Mouse (Mus musculus) left cerebral cortex, postnatal 14 days (tissue): Measurements from ENCODE around the gene Gm11172. TPM values are rescaled to one million over a fixed set of nuclear protein-coding genes. Genes with fewer than 3 reads are reported as not detected.

ENCODE experiments used
- DNase-seq, 2 experiments: peaks; one replicate each; pipeline ENCODE4 v3.0.0; 2021 to 2022; ENCODE audit warnings: low spot score in 2 of 2, mixed read lengths in 1 of 2
- intact Hi-C: fragments of 180-260 bp; cut with DNase I; formaldehyde crosslinking; loops from one replicate; pipeline ENCODE4 v1.15.1; 2025
- total RNA-seq, 2 experiments: library from RNA; stranded (reverse); gene quantifications; 2 replicates each; pipeline ENCODE4 v1.2.3; 2021

Gene Gm11172
- total RNA-seq, 2 experiments from 2014 or later: not detected

DNA sequence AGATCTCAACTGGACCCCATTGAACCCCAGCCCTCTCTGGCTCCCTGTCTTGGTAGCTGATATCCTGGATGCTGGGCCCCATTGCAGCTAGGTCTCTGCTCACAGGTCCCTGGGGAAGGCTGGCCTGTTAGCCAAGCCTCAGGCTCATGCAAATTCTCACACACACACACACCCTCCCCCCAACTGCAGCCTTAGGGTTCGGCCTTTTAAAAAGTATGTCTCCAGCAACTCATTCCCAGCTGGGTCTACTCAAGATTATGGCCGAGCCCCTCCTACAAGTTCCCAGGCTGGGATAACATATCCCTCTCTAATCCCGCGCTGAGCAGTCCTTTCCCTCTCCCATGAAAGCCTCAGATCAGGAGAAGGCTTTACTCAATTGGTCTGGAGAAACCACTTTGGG lies 8.7 kb downstream of the Gm11172 start:
- no peak for DNase-seq
- intact Hi-C loops: no loop called here

DNA sequence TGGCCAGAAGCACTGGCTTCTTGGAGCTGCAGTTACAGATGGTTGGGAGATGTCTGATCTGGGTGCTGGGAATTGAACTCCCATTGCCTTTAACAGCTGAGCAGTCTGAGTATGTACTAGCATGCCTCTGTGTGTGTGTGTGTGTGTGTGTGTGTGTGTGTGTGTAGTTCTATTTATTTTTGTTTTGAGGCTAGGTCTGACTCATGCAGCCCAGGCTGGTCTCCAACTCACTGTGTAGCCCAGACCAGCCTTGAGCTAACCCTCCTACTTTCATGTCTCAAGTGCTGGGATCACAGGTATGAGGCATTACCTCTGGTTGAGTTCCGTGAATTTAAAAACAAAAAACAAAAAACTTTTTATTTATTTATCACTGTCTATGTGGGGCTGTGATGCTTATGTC lies 11.8 kb downstream of the Gm11172 start:
- intact Hi-C loops: no loop called here

DNA sequence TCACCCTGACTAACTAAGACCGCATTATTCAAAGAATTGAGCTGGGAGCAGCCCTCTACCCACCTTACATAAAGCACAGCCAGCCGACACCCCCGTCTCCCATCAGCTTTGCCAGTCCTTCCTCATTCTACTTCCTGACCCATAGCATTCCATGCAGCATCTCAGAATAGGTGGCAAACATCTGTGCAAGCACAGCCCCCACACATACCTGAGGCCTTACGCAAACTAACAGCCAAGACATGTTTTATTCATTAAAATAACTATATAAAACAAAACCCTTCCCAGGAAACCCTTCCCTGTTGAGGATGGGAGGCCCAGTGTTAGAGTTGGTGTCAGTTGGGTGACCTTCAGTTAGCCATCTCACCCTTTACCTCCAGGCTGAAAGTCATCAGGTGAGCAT lies 13.1 kb downstream of the Gm11172 start:
- DNase-seq: no peak
- intact Hi-C loops: no loop called here

More for the DNA sequence above, 11.8 kb downstream of the Gm11172 start:
- no peak for DNase-seq

DNA sequence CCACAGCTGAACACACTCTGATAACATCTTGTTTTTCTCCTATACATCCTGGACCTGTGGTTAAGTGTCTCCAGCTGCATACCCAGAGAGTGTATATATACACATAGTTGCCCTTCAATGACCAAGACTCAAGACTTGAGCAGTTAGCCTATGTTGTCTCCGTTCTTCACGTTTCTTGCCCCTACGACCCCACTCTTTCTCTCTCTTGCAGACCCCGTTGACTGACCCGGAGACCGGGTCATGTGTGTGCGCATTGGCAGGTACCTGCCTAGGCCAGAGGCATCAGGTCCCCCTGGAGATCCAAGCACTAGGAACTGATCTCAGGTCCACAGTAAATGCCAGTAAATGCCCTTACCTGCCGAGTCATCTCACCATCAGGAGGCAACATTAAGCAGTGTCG lies 14.6 kb downstream of the Gm11172 start:
- no peak for DNase-seq
- intact Hi-C loops: no loop called here

DNA sequence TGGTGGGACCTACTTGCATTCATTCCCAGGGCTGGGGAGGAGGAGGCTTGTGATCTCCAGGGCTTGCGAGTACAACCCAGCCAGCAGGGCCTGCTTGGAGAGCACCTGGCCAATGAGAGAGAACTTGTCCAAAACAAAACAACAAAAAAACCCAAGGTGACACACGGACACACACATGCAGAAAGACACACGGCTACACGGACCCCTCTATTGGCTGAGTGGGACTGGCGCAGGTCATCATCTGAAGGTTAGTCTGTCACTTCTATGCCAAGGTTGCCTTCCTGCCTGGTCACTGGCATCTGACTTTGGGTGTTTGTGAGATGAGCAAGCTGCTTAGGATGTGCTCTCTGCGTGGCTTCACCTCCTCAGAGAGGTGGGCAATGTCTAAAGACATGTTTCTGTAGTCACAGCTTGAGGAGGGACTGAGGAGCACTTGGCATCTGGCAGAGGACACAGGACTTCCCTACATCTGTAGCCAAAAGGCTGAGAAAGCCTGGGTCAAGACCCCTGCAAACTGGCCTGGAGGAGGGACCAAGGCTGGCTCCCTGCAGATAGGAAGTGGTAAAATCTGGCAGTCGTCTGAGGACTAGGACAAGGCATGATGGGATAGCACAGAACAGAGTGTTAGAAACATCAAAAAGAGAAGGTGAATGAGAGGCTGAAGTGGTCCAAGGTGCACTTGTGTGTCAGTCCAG lies 15.2 kb downstream of the Gm11172 start:
- DNase-seq: no peak
- intact Hi-C loops: no loop called here

DNA sequence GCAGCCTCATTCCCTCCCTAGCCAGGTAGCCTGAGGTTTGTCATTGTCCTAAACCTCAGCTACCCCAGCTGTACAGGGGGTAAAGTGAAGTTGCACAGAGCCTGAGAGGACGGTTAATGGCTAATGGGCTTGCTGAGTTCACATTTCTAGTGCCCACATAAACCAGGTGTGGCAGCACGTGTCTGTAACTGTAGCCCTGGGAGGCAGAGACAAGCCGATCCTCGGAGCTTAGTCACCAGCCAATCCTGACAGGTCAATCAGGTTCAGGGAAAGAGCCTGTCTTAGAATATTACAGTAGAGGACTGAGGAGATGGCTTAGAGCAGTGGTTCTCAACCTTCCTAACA lies 15.7 kb downstream of the Gm11172 start:
- intact Hi-C loops: no loop called here
- no peak for DNase-seq

DNA sequence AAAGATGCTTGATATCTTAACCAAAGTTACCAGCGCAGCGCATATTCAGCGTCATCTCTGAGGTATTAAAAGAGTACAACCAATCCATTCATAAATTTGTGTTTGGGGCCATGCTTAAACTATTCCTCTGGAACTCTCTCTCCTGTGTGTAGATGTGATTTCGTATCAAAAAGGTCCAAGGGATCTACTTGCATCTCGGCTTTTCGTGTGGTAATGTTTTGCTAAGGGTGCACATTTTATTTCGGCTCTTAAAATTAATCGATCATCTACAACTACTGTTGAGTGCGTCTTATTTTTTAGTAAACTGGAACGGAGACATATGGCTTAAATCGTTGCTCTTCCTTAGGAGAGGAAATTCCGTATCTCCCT lies 21.8 kb downstream of the Gm11172 start:
- intact Hi-C loops: no loop called here
- no peak for DNase-seq

DNA sequence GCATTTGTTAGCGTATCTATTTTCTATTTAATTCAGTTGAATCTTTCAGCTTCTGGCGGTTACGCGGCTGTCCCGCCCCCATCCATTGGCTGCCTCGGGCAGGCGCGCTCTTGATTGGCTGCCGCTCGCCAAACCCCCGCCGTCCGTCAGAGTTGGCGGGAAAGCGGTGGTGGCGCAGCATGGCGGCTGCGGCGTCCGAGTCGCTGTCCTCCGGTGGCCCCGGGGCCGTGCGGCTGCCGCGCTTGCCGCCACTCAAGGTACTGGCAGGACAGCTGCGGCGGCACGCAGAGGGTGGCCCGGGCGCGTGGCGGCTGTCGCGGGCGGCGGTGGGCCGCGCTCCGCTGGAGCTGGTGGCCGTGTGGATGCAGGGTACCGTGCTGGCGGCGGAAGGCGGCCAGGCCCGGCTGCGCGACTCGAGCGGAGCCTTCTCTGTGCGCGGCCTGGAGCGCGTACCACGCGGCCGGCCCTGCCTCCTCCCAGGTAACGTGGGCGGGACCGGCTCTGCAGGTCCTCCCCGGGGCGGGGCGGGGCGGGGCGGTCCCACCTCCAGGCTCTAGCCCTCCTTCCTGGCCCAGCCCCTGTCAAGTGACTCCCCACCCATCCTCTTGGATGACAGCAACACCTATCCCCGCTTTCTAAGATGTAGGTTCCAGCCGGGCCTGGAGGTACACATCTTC lies 22.3 kb downstream of the Gm11172 start, which contains the start of gene Rmi2:
TSS of gene Rmi2 (plus strand) at position 149 of the 677 bp plus-strand sequence.
- intact Hi-C loops: loop anchor here (5.0 kb wide), 1 partner anchor 48 kb away; the partner anchor contains the start of genes Socs1 and Tnp2

DNA sequence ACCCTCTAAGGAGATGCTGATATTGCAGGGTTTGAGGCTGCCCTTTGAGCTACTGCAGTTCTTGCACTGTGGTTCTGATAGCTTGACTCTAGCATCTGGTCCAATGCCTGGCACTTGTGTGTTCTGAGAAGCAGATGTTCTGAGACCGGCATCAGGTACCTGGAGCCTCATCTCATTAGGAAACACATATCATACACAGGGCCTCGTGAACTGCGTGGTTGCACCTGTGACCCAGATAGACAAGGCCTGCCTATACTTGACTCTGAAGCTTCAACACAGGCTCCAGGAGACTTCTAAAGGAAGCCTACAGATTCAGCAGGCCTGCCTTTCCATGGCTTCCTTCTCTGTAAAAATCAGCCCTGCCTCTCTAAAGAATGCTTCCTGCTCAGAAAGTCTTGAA lies 23.7 kb downstream of the Gm11172 start:
- intact Hi-C loops: loop anchor here (5.0 kb wide), 1 partner anchor 49 kb away; the partner anchor contains the start of genes Socs1 and Tnp2
- no peak for DNase-seq

More for the DNA sequence above, 22.3 kb downstream of the Gm11172 start, which contains the start of gene Rmi2:
- DNase-seq: peak; percentile 77 to 84

DNA sequence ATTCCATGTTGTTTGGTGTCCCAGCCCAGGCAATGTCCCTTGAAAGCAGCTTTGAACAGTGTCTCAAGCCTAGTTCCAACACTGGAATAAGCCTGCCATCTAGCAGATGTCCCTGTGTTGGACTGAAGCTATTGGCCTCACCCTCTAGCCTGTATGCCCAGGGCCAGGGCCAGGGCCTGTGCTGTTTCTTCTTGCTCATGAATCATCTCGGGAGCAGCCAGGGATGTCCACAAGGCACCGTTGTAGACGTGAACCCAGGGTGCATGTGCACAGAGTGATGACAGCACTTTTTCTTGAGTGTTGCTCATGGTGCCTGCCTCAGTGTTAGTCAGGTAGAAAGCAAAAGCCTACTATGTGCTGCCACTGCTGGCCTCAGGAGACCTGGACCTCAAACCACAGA lies 24.5 kb downstream of the Gm11172 start:
- no peak for DNase-seq
- intact Hi-C loops: loop anchor here (5.0 kb wide), 1 partner anchor 50 kb away; the partner anchor contains the start of genes Socs1 and Tnp2

DNA sequence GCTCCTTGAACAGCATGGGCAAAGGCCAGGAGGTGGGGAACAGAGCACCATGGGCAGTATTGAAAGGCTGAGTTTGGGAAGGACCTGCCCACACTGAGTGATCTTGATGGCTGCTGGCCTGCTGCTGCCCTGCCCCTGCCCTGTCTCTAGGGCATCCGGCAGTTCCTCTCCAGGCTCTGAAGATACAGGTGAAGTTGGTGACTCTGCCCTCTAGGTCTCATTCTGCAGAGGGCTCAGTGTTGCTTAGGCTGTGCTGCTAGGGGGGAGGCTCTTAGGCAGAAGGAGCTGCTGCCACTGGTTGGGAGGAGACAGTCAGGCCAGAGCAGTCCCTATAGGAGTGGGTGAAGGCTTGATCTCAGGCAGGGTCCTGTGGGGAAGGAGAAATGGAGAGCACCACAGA lies 25.2 kb downstream of the Gm11172 start:
- intact Hi-C loops: loop anchor here (5.0 kb wide), 1 partner anchor 51 kb away; the partner anchor contains the start of genes Socs1 and Tnp2
- no peak for DNase-seq

DNA sequence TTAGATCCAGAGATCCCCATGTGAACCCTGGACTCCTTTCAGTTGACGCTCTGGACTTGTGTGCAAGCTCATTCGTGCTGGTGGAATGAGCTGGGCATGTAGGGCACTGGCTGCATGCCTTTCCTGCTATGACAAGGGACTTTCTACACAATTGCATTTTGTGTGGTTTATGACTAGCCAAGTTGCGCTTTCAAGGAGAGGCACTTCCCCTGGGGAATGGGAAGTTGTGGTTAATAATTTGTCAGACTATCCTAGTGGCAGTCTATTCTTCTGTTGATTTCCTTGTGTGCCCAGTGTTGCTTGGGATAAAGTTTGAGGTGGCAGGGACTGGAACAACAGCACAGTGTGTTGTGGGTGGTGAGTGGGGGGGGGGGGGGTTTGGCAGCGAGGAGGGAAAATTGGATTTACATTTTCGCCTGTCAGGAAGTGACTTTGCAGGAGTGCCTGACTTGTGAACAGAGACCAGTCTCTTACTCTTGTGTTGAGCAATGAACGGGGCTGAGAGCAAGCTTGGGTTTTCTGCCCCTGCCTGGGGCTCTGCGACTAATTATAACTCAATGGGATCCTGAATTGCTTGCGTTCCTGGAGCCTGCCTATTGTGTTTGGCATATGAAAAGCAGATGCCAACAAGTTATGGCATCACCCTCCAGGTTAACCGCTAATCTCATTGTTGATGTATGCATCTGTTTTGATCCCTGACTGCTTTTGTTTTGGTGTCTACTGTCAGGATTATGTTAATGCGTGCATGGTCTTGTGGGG lies 26.0 kb downstream of the Gm11172 start:
- DNase-seq: no peak
- intact Hi-C loops: loop anchor here (5.0 kb wide), 1 partner anchor 51 kb away; the partner anchor contains the start of genes Socs1 and Tnp2

DNA sequence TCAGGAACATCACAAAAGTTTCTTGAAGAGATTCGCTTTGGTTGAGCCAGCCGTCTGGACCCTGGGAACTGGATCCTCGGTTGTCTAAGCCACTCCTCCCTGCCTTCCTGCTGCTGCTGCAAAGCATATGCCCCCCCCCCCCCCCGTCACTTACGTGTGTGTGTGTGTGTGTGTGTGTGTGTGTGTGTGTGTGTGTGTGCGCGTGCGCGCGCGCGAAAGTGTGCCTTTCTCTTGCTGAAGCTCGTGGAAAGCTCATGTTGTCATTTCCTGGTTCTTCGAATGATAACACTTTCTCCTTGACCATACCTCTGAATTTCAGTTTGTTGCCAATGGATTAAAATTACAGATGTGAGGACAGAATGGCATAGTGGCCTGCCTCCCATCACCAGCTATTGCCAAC lies 27.3 kb downstream of the Gm11172 start:
- intact Hi-C loops: loop anchor here (10.0 kb wide), 1 partner anchor 175 kb away; no protein-coding TSS in a partner anchor
- no peak for DNase-seq

DNA sequence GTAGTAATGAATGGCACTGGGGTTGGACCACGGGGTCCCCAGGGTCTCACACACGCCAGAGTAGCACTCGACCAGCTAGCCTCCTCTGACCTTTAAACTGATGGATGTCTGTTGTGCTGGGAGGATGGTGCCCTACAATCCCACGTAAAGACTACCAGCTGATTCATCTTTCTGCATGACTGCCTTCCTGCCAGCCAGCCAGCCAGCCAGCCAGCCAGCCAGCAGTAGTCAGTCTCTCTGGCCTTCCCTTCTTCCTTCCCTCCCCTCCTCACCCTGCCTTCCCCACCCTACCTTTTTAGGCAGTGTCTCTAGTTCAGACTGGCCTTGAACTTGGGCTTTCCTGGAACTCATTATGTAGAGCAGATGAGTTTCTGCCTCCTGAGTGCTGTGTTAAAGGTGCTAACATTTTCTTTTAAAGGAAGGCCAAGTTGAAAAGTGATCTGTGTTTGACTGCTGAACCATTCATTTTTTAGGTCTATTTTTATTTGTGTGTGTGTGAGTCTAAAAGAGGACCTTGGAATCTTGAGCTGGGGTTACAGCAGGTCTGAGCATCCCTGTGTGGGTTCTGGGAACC lies 29.7 kb downstream of the Gm11172 start:
- no peak for DNase-seq
- intact Hi-C loops: loop anchor here (10.0 kb wide), 1 partner anchor 178 kb away; no protein-coding TSS in a partner anchor

DNA sequence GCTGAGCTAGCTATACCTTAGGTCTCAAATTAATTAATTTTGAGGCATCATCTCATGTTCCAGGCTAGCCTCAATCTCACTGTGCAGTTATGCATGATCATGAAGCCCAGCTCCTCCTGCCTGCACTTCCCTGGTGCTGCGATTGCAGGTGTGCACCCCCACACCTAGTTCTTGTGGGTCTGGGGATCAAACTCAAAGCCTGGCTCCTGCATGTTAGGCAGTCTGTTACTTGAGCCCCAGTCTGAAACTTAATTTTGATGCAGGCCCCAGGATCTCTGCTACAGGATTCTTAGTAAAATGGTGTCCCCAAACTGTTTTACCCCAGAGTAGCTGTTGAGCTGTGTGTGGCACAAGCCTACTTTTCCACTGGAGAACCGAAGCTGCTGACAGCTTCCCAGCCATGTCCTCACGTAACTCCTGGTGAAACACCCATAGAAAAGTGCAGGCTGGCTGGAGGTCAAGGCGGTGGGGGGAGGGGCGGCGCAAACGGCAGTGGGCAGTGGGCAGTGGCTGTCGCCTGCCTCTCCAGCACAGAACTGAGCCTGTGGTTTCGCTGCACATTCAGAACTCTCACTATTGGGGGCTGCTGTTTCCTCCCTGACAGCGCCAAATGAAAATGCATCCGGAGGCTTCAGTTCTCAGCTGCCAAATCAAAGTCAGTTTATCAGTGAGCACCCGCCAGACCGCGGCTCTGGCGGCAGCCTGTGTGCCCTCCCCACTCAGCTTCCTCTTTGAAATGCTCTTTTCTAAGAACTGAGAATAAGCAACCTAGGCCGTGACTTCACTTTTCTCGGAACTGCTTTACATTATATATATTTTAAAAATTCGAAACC lies 31.0 kb downstream of the Gm11172 start:
- intact Hi-C loops: loop anchor here (10.0 kb wide), 1 partner anchor 179 kb away; no protein-coding TSS in a partner anchor

DNA sequence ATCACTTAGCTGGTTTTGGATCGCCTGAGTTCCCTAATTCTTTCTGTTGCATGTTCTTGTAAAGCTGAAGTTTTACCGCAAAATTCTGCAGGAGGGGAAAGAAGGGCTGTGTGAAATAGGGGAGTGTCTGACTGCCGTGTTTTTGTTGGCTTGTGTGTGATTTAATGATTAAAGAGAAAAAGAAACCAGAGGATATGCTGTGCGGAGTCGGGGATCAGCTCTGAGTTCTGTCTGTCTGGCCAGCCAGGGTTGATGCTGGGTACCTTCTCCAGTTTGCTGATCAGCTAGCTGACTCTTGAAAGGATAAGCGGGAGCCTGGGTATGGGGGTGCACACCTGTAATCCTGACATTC lies 31.6 kb downstream of the Gm11172 start:
- no peak for DNase-seq
- intact Hi-C loops: loop anchor here (10.0 kb wide), 1 partner anchor 179 kb away; no protein-coding TSS in a partner anchor

More for the DNA sequence above, 31.0 kb downstream of the Gm11172 start:
- peak in 1 of 2 experiments; percentile 19 for DNase-seq

DNA sequence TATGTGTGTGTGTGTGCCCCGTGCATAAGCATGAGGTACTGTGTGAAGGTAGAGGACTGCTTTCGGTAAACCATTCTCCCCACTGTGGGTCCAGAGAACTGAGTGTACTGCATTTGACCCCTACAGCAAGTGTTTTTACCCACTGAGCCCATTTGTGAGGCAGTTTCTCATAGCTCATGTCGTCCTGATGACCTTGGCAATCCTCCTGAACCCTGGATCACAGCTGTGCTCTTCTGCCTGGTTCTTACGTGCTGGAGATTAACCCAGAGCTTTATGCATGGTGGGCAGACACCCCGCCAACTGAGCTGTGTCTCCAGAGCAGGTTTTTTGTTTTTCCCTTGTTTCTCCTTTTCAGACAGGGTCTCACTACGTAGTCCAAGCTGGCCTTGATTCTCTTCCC lies 33.2 kb downstream of the Gm11172 start:
- intact Hi-C loops: loop anchor here (5.0 to 10.0 kb wide), 2 partner anchors 181 to 274 kb away; no protein-coding TSS in a partner anchor
- DNase-seq: no peak

DNA sequence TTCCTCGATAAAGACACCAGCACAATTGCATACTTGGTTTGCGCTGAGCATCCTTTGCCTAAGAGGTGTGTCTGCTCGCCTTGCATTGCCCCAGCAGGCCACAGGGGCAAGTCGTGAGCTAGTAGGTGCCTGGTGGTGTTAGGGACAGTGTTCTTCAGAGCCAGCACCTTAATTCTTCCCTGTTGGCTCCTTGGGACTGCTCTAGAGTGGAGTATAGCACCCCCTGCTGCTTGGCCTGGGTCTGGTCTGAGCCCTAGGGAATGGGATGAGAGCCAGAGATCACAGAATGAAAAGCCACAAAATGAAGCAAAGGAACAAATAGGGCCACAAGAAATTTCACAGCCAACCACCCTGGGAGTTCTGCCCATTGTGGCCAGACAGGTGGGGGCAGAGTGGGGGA lies 33.8 kb downstream of the Gm11172 start:
- intact Hi-C loops: loop anchor here (5.0 to 10.0 kb wide), 2 partner anchors 182 to 274 kb away; no protein-coding TSS in a partner anchor
- peak; percentile 59 to 62 for DNase-seq
